Mouse (Mus musculus) C2C12 (cell line): ENCODE results near the gene Col5a3.

Experiments used
- CTCF ChIP-seq: IDR thresholded peaks from one replicate; pipeline ENCODE4 v1.5.1; 2011; ENCODE audit not compliant: control insufficient read depth, insufficient read depth, insufficient read length
- MYOD1 ChIP-seq: IDR thresholded peaks from one replicate; pipeline ENCODE4 v1.6.1; 2011; ENCODE audit warnings: low read depth; ENCODE audit not compliant: control insufficient read depth, insufficient read length

DNA sequence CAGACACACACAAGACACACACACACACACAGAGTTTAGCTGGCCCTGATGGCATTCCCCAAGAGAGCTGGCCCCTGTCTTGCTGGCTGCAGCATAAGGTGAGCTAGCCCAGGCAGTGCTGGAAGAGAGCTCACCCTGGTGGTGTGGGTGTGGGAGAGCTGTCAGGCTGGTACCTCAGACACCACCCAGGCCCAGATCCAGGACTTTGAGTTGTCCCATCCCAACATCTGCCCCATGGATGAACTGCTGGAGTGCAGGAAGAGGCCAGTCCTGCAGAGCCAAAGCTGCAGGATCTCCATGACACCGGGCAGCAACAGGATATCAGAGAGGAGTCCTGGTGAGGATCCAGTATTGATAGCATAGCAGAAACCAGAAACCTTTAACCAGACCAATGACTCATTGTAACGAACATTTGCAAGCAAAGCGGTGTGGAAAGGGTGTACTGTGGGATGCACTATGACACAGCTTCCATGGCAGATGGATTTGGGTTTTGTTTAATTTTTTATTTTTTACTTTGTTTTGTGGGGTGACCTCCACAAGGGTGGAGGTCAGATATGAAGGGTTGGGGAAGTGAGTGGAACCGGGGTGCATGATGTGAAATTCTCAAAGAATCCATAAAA lies 58.7 kb downstream of the Col5a3 start:
- TF ChIP-seq CTCF (no peak), MYOD1 (no peak)
